Mouse (Mus musculus) c-Kit-positive CD71-positive TER-119-positive erythroid progenitor cells, embryonic 14.5 days (primary cell): ENCODE measurements around the gene Tars2.
"Not testable (repeated sequence)": the region's sequence is repeated elsewhere in the genome, so short reads cannot be mapped to it uniquely, and the experiment has no call there.

Source experiments
- DNase-seq: peaks from one replicate; pipeline ENCODE4 v3.0.0-alpha.2; 2013; ENCODE audit warnings: low spot score

The Tars2 gene

GRCm38 (mm10) chr3:95694808-95695703 is 65.0 kb downstream of the Tars2 start:
- no peak for DNase-seq

- no peak for DNase-seq
These were observed 65.9 kb downstream of the Tars2 start for GRCm38 (mm10) chr3:95693821-95694807.

GRCm38 (mm10) chr3:95692677-95693076 is 67.3 kb downstream of the Tars2 start:
- DNase-seq = no peak

- DNase-seq = not testable (repeated sequence)
These were observed 69.5 kb downstream of the Tars2 start for GRCm38 (mm10) chr3:95690552-95690951.
